Mouse (Mus musculus): Measurements from ENCODE around the gene Gpn3. TPM values are rescaled to one million over a fixed set of nuclear protein-coding genes. Genes with fewer than 3 reads are reported as not detected.

Gene Gpn3
- polyA plus RNA-seq, 1 experiment from 2014 or later = 77.7 TPM

DNA sequence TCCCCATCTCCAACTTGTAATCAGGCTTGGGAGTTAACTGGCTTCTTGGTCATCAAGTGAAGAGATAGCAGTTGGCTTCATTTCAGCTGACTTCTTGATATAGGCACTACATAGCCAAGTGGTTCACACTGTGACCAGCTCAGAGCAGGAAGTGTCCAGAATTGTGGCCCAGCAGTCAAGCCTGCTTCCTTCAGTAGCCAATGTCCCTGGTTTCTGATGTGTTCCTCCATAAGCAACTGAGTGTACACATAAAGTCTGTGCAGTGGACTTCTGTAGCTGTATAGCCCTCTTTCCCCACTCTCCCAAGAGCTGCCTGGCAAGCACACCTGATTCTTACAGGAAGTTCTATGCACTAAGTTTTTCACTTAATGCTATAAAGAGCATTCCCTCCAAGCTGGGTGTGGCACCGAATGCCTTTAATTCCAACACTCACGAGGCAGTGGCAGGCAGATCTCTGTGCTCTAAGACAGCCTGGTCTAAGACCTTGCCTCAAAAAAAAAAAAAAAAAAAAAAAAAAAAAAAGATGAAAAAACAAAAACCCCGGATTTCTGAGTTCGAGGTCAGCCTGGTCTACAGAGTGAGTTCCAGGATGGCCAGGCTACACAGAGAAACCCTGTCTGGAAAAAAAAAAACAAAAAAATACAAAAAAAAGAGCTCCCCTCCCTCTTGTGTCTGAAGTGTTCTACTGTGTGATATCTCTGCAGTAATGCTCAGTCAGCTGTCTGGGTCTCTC, 5.6 kb downstream of the Gpn3 start:
- Histone ChIP-seq H3K4me3 (ENCODE audit: low read depth, low read length) (no peak overlapping the region), H3K9me3 (ENCODE audit: control insufficient read depth, low read length) (no peaks in the 10 kb centered on the region), H3K4me2 (ENCODE audit: low read depth, low read length, severe bottlenecking) (no peak overlapping the region), H3K36me3 (ENCODE audit: control insufficient read depth, insufficient read depth, low read length) (peaks cover 3% of the 10 kb centered on the region; the same call in 1 of the 2 replicates), H3K4me1 (replicated peaks; ENCODE audit: control insufficient read depth, insufficient read depth, low read length) (no peaks in the 10 kb centered on the region; the same call in 1 of the 2 replicates), H3K27me3 (ENCODE audit: control insufficient read depth, insufficient read depth, low read length) (no peaks in the 10 kb centered on the region), H3K27ac (ENCODE audit: low read depth, low read length) (no peak overlapping the region), H3K9ac (ENCODE audit: low read length) (no peak overlapping the region)
- no peak for ATAC-seq (replicated peaks; ENCODE audit: low FRiP score)
- WGBS = 92% methylated on average over 4 of the region's 4 CpGs
- no peak for DNase-seq (ENCODE audit: low spot score)

DNA sequence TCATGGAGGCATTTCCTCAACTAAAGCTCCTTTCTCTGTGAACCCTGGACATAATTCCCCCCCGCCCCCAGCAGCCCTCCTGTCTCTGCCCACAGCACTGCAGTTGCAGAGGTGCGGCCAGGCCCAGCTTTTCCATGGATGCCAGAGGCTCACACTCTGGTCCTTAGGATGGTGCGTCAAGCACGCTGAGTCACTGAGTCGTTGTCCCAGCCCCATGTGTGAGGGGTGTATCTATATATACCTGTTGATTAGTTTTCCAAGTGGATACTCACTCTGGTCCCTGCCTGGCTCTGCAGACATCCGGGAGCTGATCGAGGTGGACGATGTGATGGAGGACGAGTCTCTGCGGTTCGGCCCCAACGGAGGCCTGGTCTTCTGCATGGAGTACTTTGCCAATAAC, 6.5 kb downstream of the Gpn3 start:
- no peaks in the 10 kb centered on the region for H3K9me3 ChIP-seq (ENCODE audit: control insufficient read depth, low read length)
- peak; percentile 46 for DNase-seq (ENCODE audit: low spot score)
- no peak for ATAC-seq (replicated peaks; ENCODE audit: low FRiP score)
- no peaks in the 10 kb centered on the region for H3K27me3 ChIP-seq (ENCODE audit: control insufficient read depth, insufficient read depth, low read length)
- no peaks in the 10 kb centered on the region; the same call in 1 of the 2 replicates for H3K4me1 ChIP-seq (replicated peaks; ENCODE audit: control insufficient read depth, insufficient read depth, low read length)
- H3K4me2 ChIP-seq (ENCODE audit: low read depth, low read length, severe bottlenecking) = no peak overlapping the region
- H3K9ac ChIP-seq (ENCODE audit: low read length) = no peak overlapping the region
- H3K27ac ChIP-seq (ENCODE audit: low read depth, low read length) = no peak overlapping the region
- 97% methylated on average over 12 of the region's 12 CpGs for WGBS
- H3K36me3 ChIP-seq (ENCODE audit: control insufficient read depth, insufficient read depth, low read length) = peaks cover 3% of the 10 kb centered on the region; the same call in 1 of the 2 replicates
- H3K4me3 ChIP-seq (ENCODE audit: low read depth, low read length) = no peak overlapping the region

DNA sequence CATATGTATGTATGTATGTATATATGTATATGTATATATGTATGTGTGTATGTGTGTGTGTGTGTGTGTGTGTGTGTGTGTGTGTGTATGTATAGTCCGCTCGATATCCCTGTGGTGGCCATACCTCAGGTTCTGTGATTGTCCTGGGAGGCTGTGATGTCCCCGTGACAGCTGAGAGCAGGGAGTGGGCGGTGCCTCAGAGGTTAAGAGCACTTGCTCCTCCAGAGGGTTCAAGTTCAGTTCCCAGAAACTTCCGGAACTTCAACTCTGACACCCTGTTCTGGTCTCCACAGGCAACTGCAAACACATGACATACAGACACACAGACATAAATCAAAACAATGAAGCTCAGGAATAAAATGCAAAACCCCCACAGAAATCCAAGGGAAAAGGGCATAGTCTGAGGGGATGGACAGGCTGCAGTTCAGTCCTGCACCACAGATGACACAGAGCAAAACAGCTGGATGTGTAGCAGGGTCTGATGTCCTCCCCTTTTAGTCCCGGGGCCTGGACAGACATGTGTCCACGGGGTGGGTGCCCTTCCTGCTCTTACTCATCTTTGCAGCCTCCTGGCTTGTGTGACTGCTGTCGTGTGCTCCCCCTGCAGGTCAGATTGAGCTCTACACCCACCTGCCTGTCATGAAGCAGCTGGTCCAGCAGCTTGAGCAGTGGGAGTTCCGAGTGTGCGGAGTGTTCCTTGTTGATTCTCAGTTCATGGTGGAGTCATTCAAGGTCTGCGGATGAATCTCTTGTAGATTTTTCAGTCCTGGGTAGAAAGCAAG, 7.9 kb downstream of the Gpn3 start:
- Histone ChIP-seq H3K4me1 (replicated peaks; ENCODE audit: control insufficient read depth, insufficient read depth, low read length) (no peaks in the 10 kb centered on the region), H3K27ac (ENCODE audit: low read depth, low read length) (no peak overlapping the region), H3K9me3 (ENCODE audit: control insufficient read depth, low read length) (no peaks in the 10 kb centered on the region), H3K4me3 (ENCODE audit: low read depth, low read length) (no peak overlapping the region), H3K4me2 (ENCODE audit: low read depth, low read length, severe bottlenecking) (no peak overlapping the region), H3K36me3 (ENCODE audit: control insufficient read depth, insufficient read depth, low read length) (peaks cover 3% of the 10 kb centered on the region; the same call in 1 of the 2 replicates), H3K27me3 (ENCODE audit: control insufficient read depth, insufficient read depth, low read length) (no peaks in the 10 kb centered on the region), H3K9ac (ENCODE audit: low read length) (no peak overlapping the region)
- 62% methylated on average over 11 of the region's 11 CpGs for WGBS
- ATAC-seq (replicated peaks; ENCODE audit: low FRiP score) = 0 out of 2 replicates have a peak, but pooled peaks have one; percentile 27
- DNase-seq (ENCODE audit: low spot score) = peak; percentile 85

DNA sequence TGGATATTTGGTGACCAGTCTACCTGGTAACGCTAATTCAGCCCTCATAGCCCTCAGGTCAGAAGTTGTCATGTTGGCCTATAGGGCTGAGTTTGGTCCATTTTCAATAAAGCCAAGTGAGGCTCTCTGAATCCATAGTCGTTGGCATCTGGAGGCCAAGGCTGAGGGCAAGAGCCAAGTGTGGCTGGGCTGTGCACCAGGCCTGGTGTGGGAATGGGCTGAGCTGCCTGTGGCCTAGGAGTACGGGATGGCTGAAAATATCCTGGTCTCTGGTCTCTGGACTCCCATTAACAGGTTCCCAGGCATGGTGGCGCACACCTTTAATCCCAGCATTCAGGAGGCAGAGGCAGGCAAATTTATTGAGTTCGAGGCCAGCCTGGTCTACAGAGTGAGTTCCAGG, 18.3 kb downstream of the Gpn3 start:
- no peak for DNase-seq (ENCODE audit: low spot score)
- no peak overlapping the region for H3K9ac ChIP-seq (ENCODE audit: low read length)
- no peaks in the 10 kb centered on the region for H3K27me3 ChIP-seq (ENCODE audit: control insufficient read depth, insufficient read depth, low read length)
- H3K36me3 ChIP-seq (ENCODE audit: control insufficient read depth, insufficient read depth, low read length) = no peaks in the 10 kb centered on the region
- no peaks in the 10 kb centered on the region for H3K9me3 ChIP-seq (ENCODE audit: control insufficient read depth, low read length)
- 93% methylated on average over 5 of the region's 5 CpGs for WGBS
- ATAC-seq (replicated peaks; ENCODE audit: low FRiP score) = no peak
- H3K4me3 ChIP-seq (ENCODE audit: low read depth, low read length) = no peak overlapping the region
- no peak overlapping the region for H3K4me2 ChIP-seq (ENCODE audit: low read depth, low read length, severe bottlenecking)
- H3K4me1 ChIP-seq (replicated peaks; ENCODE audit: control insufficient read depth, insufficient read depth, low read length) = 0 out of 2 replicates have a peak, but pooled peaks cover 3% of the 10 kb centered on the region
- H3K27ac ChIP-seq (ENCODE audit: low read depth, low read length) = no peak overlapping the region

DNA sequence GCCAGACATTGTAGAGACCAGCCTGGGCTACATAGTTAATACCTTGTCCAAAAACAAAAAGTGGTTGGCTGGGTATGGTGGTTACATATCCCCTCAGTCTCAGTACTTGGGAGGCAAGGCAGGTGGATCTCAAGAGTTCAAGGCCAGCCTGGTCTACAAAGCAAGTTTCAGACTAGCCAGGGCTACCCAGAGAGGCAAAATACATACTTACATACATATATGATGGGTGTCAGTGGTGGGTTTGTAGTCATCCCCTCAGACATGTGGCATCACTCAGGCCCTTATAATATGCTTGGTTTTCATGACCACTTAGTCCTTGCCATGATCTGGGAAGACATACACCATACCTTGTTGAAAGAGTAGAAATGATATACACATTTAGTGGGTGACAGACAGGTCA, 19.0 kb downstream of the Gpn3 start:
- Histone ChIP-seq H3K9me3 (ENCODE audit: control insufficient read depth, low read length) (no peaks in the 10 kb centered on the region), H3K4me3 (ENCODE audit: low read depth, low read length) (no peak overlapping the region), H3K9ac (ENCODE audit: low read length) (no peak overlapping the region), H3K36me3 (ENCODE audit: control insufficient read depth, insufficient read depth, low read length) (no peaks in the 10 kb centered on the region), H3K4me2 (ENCODE audit: low read depth, low read length, severe bottlenecking) (no peak overlapping the region), H3K4me1 (replicated peaks; ENCODE audit: control insufficient read depth, insufficient read depth, low read length) (0 out of 2 replicates have a peak, but pooled peaks cover 3% of the 10 kb centered on the region), H3K27ac (ENCODE audit: low read depth, low read length) (no peak overlapping the region), H3K27me3 (ENCODE audit: control insufficient read depth, insufficient read depth, low read length) (no peaks in the 10 kb centered on the region)
- ATAC-seq (replicated peaks; ENCODE audit: low FRiP score) = no peak
- DNase-seq (ENCODE audit: low spot score) = no peak

DNA sequence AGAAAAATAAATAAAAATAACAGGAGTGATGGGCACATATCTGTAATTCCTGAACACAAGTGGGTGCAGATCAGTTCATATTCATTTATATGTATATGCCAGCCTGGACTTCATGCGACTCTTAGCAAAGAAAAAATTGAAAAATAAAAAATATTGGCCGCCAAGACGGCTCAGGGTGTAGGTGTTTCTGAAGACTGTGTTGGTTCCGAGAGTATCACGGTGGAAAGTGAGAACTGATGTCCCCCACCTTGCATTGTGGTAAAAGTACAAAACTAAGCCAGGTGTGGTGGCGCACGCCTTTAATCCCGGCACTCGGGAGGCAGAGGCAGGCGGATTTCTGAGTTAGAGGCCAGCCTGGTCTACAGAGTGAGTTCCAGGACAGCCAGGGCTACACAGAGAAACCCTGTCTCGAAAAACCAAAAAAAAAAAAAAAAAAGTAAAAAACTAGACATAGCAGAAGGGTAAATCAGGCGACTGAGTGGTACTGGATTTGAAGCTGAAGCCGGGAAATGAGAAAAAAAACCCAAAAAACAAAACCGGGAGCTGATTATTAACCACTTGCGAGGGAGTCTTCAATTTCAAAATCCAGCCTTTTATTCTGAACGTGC, 19.6 kb downstream of the Gpn3 start:
- Histone ChIP-seq H3K9ac (ENCODE audit: low read length) (no peak overlapping the region; the same call in 1 of the 2 replicates), H3K4me3 (ENCODE audit: low read depth, low read length) (peak overlapping the region; percentile 88; the same call in 1 of the 2 replicates), H3K9me3 (ENCODE audit: control insufficient read depth, low read length) (no peaks in the 10 kb centered on the region), H3K36me3 (ENCODE audit: control insufficient read depth, insufficient read depth, low read length) (no peaks in the 10 kb centered on the region), H3K27ac (ENCODE audit: low read depth, low read length) (no peak overlapping the region), H3K4me2 (ENCODE audit: low read depth, low read length, severe bottlenecking) (peak overlapping the region; percentile 16; the same call in 1 of the 2 replicates), H3K27me3 (ENCODE audit: control insufficient read depth, insufficient read depth, low read length) (no peaks in the 10 kb centered on the region), H3K4me1 (replicated peaks; ENCODE audit: control insufficient read depth, insufficient read depth, low read length) (0 out of 2 replicates have a peak, but pooled peaks cover 3% of the 10 kb centered on the region)
- ATAC-seq (replicated peaks; ENCODE audit: low FRiP score) (peak; percentile 5; the same call in 1 of the 2 replicates), DNase-seq (ENCODE audit: low spot score) (no peak)
- WGBS = 55% methylated on average over 15 of the region's 16 CpGs

DNA sequence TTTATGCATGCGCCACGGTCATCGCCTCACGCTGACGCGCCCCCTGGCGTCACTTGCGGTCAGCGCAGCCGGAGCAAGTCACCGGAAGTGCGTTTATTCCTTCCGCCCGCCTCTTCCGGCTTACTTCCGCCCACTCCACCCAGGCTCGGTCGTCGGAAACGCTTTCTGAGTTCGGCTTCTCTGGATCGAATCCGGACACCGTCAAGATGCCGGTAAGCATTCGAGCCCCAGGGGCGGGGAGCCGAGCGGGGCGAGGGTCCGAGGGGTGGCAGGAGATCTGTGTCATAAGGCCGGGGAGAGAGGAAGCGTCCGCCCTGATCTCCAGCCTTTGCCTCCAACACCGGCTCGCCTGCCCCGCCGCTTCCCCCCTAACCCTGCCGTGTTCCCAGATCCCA, 20.1 kb downstream of the Gpn3 start, which contains the start of gene Arpc3:
TSS of gene Arpc3 (plus strand) at position 93 of the 395 bp plus-strand sequence.
- Histone ChIP-seq H3K9ac (ENCODE audit: low read length) (peak within 1 kb of the TSS; percentile 80), H3K27me3 (ENCODE audit: control insufficient read depth, insufficient read depth, low read length) (no peaks in the 10 kb centered on the region), H3K4me3 (ENCODE audit: low read depth, low read length) (peak within 1 kb of the TSS; percentile 88), H3K4me1 (replicated peaks; ENCODE audit: control insufficient read depth, insufficient read depth, low read length) (0 out of 2 replicates have a peak, but pooled peaks cover 3% of the 10 kb centered on the region), H3K27ac (ENCODE audit: low read depth, low read length) (no peak within 1 kb of the TSS), H3K4me2 (ENCODE audit: low read depth, low read length, severe bottlenecking) (peak within 1 kb of the TSS; percentile 83), H3K9me3 (ENCODE audit: control insufficient read depth, low read length) (no peaks in the 10 kb centered on the region), H3K36me3 (ENCODE audit: control insufficient read depth, insufficient read depth, low read length) (peaks cover 2% of the 10 kb centered on the region; the same call in 1 of the 2 replicates)
- ATAC-seq (replicated peaks; ENCODE audit: low FRiP score) = peak; percentile 86
- peak; percentile 95 for DNase-seq (ENCODE audit: low spot score)
- 0% methylated on average over 39 of the region's 39 CpGs for WGBS

DNA sequence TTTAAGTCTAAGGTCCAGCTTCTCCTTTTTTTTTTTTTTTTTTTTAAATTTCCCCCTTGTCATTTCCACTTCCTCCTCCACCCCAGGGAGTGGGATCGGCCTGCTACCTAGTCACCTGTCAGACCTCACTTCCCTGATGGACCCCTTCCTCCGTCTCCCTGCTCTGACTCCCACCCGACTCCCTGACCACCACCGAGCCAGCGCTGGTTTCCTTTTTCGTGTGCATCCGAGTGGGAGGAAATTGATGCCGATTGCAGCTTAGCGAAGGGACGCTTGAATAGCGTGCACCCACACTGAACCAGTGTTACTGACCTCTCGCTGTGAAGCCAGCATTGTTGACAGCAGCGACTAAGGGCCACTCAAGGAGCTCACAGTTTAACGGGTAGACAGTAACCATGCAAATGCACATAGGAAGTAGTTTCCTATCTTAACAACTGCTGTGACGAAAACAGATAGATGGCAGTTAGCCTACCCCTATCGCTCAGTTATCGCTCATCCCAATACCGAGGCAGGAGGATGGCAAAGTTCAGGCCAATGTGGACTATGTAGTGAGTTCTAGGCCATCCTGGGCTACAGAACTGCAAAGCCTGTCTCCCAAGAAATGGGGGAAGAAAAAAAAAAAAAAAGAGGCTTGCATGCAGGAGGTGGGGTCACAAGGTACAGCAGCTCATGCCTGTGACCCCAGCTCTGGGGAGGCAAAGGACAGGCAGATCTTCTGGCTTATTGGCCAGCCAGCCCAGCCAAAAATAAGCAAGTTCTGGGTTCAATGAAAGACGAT, 20.7 kb downstream of the Gpn3 start:
- no peak for ATAC-seq (replicated peaks; ENCODE audit: low FRiP score)
- Histone ChIP-seq H3K36me3 (ENCODE audit: control insufficient read depth, insufficient read depth, low read length) (peaks cover 5% of the 10 kb centered on the region; the same call in 1 of the 2 replicates), H3K27me3 (ENCODE audit: control insufficient read depth, insufficient read depth, low read length) (no peaks in the 10 kb centered on the region), H3K9ac (ENCODE audit: low read length) (peak overlapping the region; percentile 80), H3K4me3 (ENCODE audit: low read depth, low read length) (peak overlapping the region; percentile 88), H3K4me2 (ENCODE audit: low read depth, low read length, severe bottlenecking) (peak overlapping the region; percentile 83), H3K27ac (ENCODE audit: low read depth, low read length) (no peak overlapping the region), H3K4me1 (replicated peaks; ENCODE audit: control insufficient read depth, insufficient read depth, low read length) (0 out of 2 replicates have a peak, but pooled peaks cover 3% of the 10 kb centered on the region), H3K9me3 (ENCODE audit: control insufficient read depth, low read length) (no peaks in the 10 kb centered on the region)
- 18% methylated on average over 19 of the region's 19 CpGs for WGBS
- DNase-seq (ENCODE audit: low spot score) = no peak

Data from forebrain, embryonic 11.5 days (tissue).